Mouse (Mus musculus) hindbrain, embryonic 14.5 days (tissue): Measurements from ENCODE around the gene Rtn4r. TPM values are rescaled to one million over a fixed set of nuclear protein-coding genes. Genes with fewer than 3 reads are reported as not detected.

Source experiments
- ATAC-seq: fragments of 200-750 bp; cut with Nextera tagmentation; 2 replicates; pipeline ENCODE4 v1.8.0; 2017; ENCODE audit warnings: moderate number of reproducible peaks, mild to moderate bottlenecking, moderate TSS enrichment, moderate library complexity; ENCODE audit not compliant: low FRiP score
- DNase-seq: peaks from one replicate; pipeline ENCODE4 v3.0.0-alpha.2; 2015; ENCODE audit warnings: low spot score
- H3K27ac ChIP-seq: fragments of 300-500 bp; sonication (generic); 2 replicates; pipeline ENCODE4 v1.5.1; 2014; ENCODE audit warnings: mild to moderate bottlenecking, moderate library complexity
- H3K27me3 ChIP-seq: fragments of 300-500 bp; sonication (generic); 2 replicates; pipeline ENCODE4 v1.6.1; 2014; ENCODE audit warnings: mild to moderate bottlenecking, low read length, mixed read lengths; ENCODE audit not compliant: control insufficient read depth, insufficient read depth
- H3K36me3 ChIP-seq: fragments of 300-500 bp; sonication (generic); replicated peaks from 2 replicates; pipeline ENCODE4 v1.6.1; 2014; ENCODE audit not compliant: control insufficient read depth, insufficient read depth
- H3K4me1 ChIP-seq: fragments of 300-500 bp; sonication (generic); replicated peaks from 2 replicates; pipeline ENCODE4 v1.6.1; 2014; ENCODE audit warnings: antibody characterized with exemption, low read length, mixed read lengths; ENCODE audit not compliant: control insufficient read depth, insufficient read depth
- H3K4me2 ChIP-seq: fragments of 300-500 bp; sonication (generic); replicated peaks from 2 replicates; pipeline ENCODE4 v1.6.1; 2014; ENCODE audit warnings: mild to moderate bottlenecking, moderate library complexity
- H3K4me3 ChIP-seq: fragments of 300-500 bp; sonication (generic); replicated peaks from 2 replicates; pipeline ENCODE4 v1.5.1; 2014; ENCODE audit warnings: mild to moderate bottlenecking, low read length
- H3K9ac ChIP-seq: fragments of 300-500 bp; sonication (generic); 2 replicates; pipeline ENCODE4 v1.6.1; 2014
- H3K9me3 ChIP-seq: fragments of 300-500 bp; sonication (generic); 2 replicates; pipeline ENCODE4 v1.6.1; 2016; ENCODE audit warnings: low read length; ENCODE audit not compliant: control insufficient read depth
- WGBS: fragments of 180-500 bp; shearing (Covaris S2); extraction: QIAGEN DNeasy Blood & Tissue Kit; methylation state at CpG from one replicate; pipeline ENCODE4 v1.1.7; 2014; 5-methylcytosine and 5-hydroxymethylcytosine counted together
- polyA plus RNA-seq: library from polyadenylated mRNA; unstranded; fragments of >200 nt; fragmentation: Nextera tagmentation; extraction: Ambion mirVana; gene quantifications from 2 replicates; pipeline ENCODE4 v1.2.1, GENCODE M21; 2014

The Rtn4r gene
- polyA plus RNA-seq, 1 experiment from 2014 or later, result 22.7 TPM

- DNase-seq (no peak), ATAC-seq (no peak)
- H3K9ac ChIP-seq, result no peak overlapping the region
- no peak overlapping the region for H3K4me3 ChIP-seq
- WGBS, result 69% methylated on average over 9 of the region's 9 CpGs
- no peaks in the 10 kb centered on the region for H3K27me3 ChIP-seq
- no peaks in the 10 kb centered on the region; the same call in 1 of the 2 replicates for H3K4me1 ChIP-seq
- no peaks in the 10 kb centered on the region for H3K36me3 ChIP-seq
- H3K9me3 ChIP-seq, result no peaks in the 10 kb centered on the region
- no peak overlapping the region for H3K4me2 ChIP-seq
- H3K27ac ChIP-seq, result no peak overlapping the region
Observed at GRCm38 (mm10) chr16:18173231-18173630, 45.8 kb downstream of the Rtn4r start.

- no peak overlapping the region for H3K4me2 ChIP-seq
- no peak for ATAC-seq
- H3K9ac ChIP-seq, result no peak overlapping the region
- H3K4me1 ChIP-seq, result no peaks in the 10 kb centered on the region; the same call in 1 of the 2 replicates
- no peak for DNase-seq
- no peak overlapping the region for H3K27ac ChIP-seq
- WGBS, result 57% methylated on average over 11 of the region's 11 CpGs
- no peaks in the 10 kb centered on the region for H3K27me3 ChIP-seq
- no peaks in the 10 kb centered on the region for H3K9me3 ChIP-seq
- no peaks in the 10 kb centered on the region for H3K36me3 ChIP-seq
- no peak overlapping the region for H3K4me3 ChIP-seq
Observed at GRCm38 (mm10) chr16:18173788-18174187, 46.3 kb downstream of the Rtn4r start.

GRCm38 (mm10) chr16:18175817-18176541, 48.5 kb downstream of the Rtn4r start:
- Histone ChIP-seq H3K36me3 (no peaks in the 10 kb centered on the region), H3K4me1 (peaks cover 2% of the 10 kb centered on the region; the same call in 1 of the 2 replicates), H3K4me3 (no peak overlapping the region), H3K9me3 (no peaks in the 10 kb centered on the region), H3K27me3 (no peaks in the 10 kb centered on the region), H3K27ac (no peak overlapping the region), H3K4me2 (no peak overlapping the region), H3K9ac (no peak overlapping the region)
- WGBS, result 68% methylated on average over 6 of the region's 6 CpGs
- ATAC-seq, result no peak
- DNase-seq, result no peak

GRCm38 (mm10) chr16:18176758-18177157, 49.3 kb downstream of the Rtn4r start:
- Histone ChIP-seq H3K4me3 (no peak overlapping the region), H3K36me3 (no peaks in the 10 kb centered on the region), H3K4me2 (no peak overlapping the region), H3K9ac (no peak overlapping the region), H3K4me1 (peaks cover 8% of the 10 kb centered on the region; the same call in 1 of the 2 replicates), H3K27ac (no peak overlapping the region), H3K9me3 (no peaks in the 10 kb centered on the region), H3K27me3 (no peaks in the 10 kb centered on the region)
- DNase-seq (no peak), ATAC-seq (no peak)
- 83% methylated on average over 4 of the region's 4 CpGs for WGBS

GRCm38 (mm10) chr16:18179591-18179990, 52.1 kb downstream of the Rtn4r start:
- H3K9ac ChIP-seq, result no peak overlapping the region
- 0 out of 2 replicates have a peak, but pooled peaks cover 8% of the 10 kb centered on the region for H3K4me1 ChIP-seq
- WGBS, result 52% methylated on average over 2 of the region's 2 CpGs

GRCm38 (mm10) chr16:18181398-18181797, 54.0 kb downstream of the Rtn4r start:
- H3K27me3 ChIP-seq, result no peaks in the 10 kb centered on the region
- H3K4me3 ChIP-seq, result no peak overlapping the region
- no peak for ATAC-seq
- no peak overlapping the region for H3K4me2 ChIP-seq
- H3K4me1 ChIP-seq, result 0 out of 2 replicates have a peak, but pooled peaks cover 8% of the 10 kb centered on the region
- H3K36me3 ChIP-seq, result no peaks in the 10 kb centered on the region
- no peak overlapping the region for H3K27ac ChIP-seq
- no peak for DNase-seq
- H3K9ac ChIP-seq, result no peak overlapping the region
- no peaks in the 10 kb centered on the region for H3K9me3 ChIP-seq
- WGBS, result 45% methylated on average over 10 of the region's 10 CpGs

More at GRCm38 (mm10) chr16:18179591-18179990, 52.1 kb downstream of the Rtn4r start:
- Histone ChIP-seq H3K4me2 (no peak overlapping the region), H3K27me3 (no peaks in the 10 kb centered on the region), H3K36me3 (no peaks in the 10 kb centered on the region), H3K27ac (0 out of 2 replicates have a peak overlapping the region, but pooled peaks have one; percentile 14), H3K9me3 (no peaks in the 10 kb centered on the region), H3K4me3 (no peak overlapping the region)
- no peak for DNase-seq
- ATAC-seq, result no peak

GRCm38 (mm10) chr16:18182766-18183165, 55.3 kb downstream of the Rtn4r start:
- no peaks in the 10 kb centered on the region for H3K36me3 ChIP-seq
- no peak overlapping the region for H3K4me2 ChIP-seq
- 0 out of 2 replicates have a peak, but pooled peaks cover 8% of the 10 kb centered on the region for H3K4me1 ChIP-seq
- H3K27ac ChIP-seq, result no peak overlapping the region
- no peaks in the 10 kb centered on the region for H3K9me3 ChIP-seq
- WGBS, result 81% methylated on average over 8 of the region's 8 CpGs
- no peaks in the 10 kb centered on the region for H3K27me3 ChIP-seq
- no peak overlapping the region for H3K4me3 ChIP-seq
- DNase-seq (no peak), ATAC-seq (no peak)
- no peak overlapping the region for H3K9ac ChIP-seq

- no peak for ATAC-seq
- no peak for DNase-seq
- Histone ChIP-seq H3K4me1 (0 out of 2 replicates have a peak, but pooled peaks cover 7% of the 10 kb centered on the region), H3K4me2 (no peak overlapping the region), H3K27me3 (no peaks in the 10 kb centered on the region), H3K27ac (no peak overlapping the region), H3K36me3 (no peaks in the 10 kb centered on the region), H3K9me3 (no peaks in the 10 kb centered on the region), H3K9ac (no peak overlapping the region), H3K4me3 (no peak overlapping the region)
- WGBS, result 84% methylated on average over 8 of the region's 8 CpGs
Observed at GRCm38 (mm10) chr16:18185715-18186449, 58.4 kb downstream of the Rtn4r start.

GRCm38 (mm10) chr16:18186798-18187197, 59.4 kb downstream of the Rtn4r start:
- 87% methylated on average over 4 of the region's 4 CpGs for whole genome bisulfite sequencing
- Histone ChIP-seq H3K27me3 (no peaks in the 10 kb centered on the region), H3K27ac (no peak overlapping the region), H3K4me3 (no peak overlapping the region), H3K36me3 (no peaks in the 10 kb centered on the region), H3K4me2 (no peak overlapping the region), H3K4me1 (no peaks in the 10 kb centered on the region), H3K9me3 (no peaks in the 10 kb centered on the region), H3K9ac (no peak overlapping the region)
- ATAC-seq (no peak), DNase-seq (no peak)
